Mouse (Mus musculus) lung, postnatal 4 days (tissue): ENCODE measurements around the gene Kdm1a.

Experiments used
- DNase-seq, 2 experiments: peaks; one replicate each; pipeline ENCODE4 v3.0.0; 2021

The Kdm1a gene

DNA sequence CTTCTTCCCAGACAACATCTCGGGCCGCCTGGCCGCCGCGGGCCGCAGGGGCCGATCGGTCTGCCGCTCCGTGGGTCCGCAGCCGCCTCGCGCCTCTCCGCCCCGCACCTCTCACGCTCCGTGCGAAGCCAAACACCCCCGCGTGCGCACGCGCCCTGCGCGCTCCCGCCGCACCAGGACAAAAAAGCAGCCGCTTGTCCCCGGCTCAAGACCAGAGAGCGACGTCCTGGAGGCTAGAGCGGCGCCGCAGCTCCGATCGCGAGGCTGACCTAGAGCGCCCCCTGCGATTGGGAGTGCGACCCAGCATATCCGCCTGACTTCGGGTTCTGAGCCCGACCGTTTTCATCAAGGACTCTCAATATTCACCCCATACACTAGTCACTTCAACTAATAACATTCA, at the start of gene Kdm1a:
Gene Kdm1a, minus strand, starts transcription at position 156 of the 400 bp plus-strand sequence.
- peak; percentile 95 to 96 for DNase-seq

GRCm38 (mm10) chr4:136651882-136652527, 49.5 kb upstream of the Kdm1a start:
- no peak for DNase-seq

- peak in 1 of 2 experiments; percentile 35 for DNase-seq
These were observed 48.9 kb upstream of the Kdm1a start for GRCm38 (mm10) chr4:136651357-136651811.

GRCm38 (mm10) chr4:136650261-136650660, 47.7 kb upstream of the Kdm1a start:
- DNase-seq = no peak

GRCm38 (mm10) chr4:136649480-136650196, 47.1 kb upstream of the Kdm1a start:
- DNase-seq = no peak

DNA sequence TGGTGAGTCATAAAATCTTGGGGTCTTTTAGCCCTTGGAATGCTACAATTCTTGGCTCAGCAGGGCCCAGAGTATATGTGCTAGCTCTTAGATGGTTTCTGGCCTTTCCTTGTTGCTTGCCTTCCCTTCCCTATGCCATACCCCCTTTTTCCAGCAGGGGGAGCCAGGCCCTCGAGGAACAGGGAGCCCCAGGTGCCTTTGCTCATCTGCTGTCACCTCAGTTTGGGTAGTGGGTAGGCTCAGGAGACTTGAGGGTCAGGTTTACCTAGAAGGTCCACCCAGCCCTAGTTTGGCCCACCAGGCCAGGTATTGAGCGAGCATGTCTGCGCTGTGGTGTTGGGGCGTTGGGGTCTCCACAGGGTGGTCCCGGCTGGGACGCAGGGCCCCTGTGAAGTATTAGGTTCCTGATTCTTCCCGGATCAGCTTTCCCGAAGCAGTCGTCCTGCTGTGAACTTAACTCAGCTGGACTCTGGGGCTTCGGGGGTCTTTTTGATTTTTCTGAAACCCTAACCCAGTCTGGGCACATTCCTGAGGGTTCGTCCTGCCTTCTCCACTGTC, 46.5 kb upstream of the Kdm1a start:
- DNase-seq = peak; percentile 59 to 82

DNA sequence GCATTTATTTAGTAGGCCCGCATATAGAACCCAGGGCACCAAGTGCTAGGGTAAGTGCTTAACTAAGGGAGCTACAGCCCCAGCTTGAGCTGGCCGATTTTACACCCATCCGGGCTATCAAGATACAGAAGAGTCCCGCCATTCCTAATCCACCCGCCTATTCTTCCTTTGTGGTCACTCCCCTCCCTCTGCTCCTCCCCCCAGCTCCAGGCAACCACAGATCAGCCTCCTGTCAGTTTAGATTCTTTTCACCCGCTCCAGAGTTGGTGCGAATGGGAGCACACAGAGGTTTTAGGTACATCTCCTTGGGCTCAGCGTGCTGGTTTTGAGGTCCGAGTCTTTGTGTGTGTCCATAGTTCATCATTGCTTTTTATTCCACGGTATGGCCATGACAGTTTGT, 36.4 kb upstream of the Kdm1a start:
- no peak for DNase-seq

GRCm38 (mm10) chr4:136638230-136638750, 35.8 kb upstream of the Kdm1a start:
- DNase-seq = no peak

- DNase-seq = peak in 1 of 2 experiments; percentile 49
These were observed 35.2 kb upstream of the Kdm1a start for GRCm38 (mm10) chr4:136637563-136638229.

- no peak for DNase-seq
These were observed 34.5 kb upstream of the Kdm1a start for GRCm38 (mm10) chr4:136636983-136637562.

DNA sequence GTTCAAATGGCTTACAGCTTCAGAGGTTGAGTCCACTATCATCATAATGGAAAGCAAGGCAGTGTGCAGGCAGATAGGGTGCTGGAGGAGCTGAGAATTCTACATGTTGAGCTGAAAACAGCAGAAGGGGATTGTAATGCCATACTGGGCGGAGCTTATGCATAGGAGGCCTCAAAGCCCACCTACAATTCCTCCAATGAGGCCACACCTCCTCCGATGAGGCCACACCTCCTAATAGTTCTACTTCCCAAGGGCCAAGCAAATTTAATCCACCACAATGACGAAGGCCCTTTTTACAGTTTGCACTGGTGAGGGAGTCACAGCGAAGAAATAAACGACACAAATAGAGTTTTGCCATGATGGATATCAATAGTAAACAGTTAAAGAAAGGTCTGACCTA, 34.0 kb upstream of the Kdm1a start:
- DNase-seq = no peak

DNA sequence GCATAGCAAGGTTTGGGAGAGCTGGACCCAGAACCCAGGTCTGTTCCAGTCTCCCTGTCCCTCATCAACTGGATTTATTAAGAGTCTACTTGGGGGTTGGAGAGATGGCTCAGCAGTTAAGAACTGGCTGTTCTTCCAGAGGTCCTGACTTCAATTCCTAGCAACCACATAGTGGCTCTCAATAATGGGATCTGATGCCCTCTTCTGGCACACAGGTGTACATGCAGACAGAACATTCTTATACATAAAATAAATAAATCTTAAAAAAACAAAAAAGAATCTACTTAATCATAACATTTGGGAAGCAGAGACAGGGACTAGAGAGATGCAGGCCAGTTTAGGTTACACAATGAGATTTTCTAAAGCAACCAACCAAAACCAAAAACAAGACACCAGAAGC, 33.5 kb upstream of the Kdm1a start:
- no peak for DNase-seq

GRCm38 (mm10) chr4:136631237-136631994, 28.9 kb upstream of the Kdm1a start:
- peak in 1 of 2 experiments; percentile 54 for DNase-seq

- DNase-seq = no peak
These were observed 24.1 kb upstream of the Kdm1a start for GRCm38 (mm10) chr4:136626590-136626989.

DNA sequence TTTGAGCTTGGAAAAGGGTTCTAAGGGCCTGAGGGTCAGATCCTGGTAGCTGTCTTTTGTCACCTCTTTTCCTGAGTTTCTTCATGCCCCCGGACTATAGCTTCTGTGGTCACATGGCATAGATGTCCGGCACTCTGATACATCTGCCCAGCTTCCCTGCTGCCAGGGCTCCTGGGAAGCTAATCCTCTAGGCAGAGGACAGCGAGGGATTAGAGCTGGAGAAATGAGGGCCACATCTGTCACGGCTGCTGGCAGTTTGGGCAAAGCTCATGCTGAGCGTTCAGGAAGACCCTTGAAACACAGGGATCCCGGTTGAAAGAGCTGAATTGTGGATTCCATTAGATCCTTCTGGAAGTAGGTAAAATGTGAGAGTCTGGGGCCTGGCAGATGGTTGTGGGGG, 19.9 kb upstream of the Kdm1a start, which contains the start of gene Lactbl1:
Gene Lactbl1, plus strand, starts transcription at position 234 of the 400 bp plus-strand sequence.
- DNase-seq = no peak

DNA sequence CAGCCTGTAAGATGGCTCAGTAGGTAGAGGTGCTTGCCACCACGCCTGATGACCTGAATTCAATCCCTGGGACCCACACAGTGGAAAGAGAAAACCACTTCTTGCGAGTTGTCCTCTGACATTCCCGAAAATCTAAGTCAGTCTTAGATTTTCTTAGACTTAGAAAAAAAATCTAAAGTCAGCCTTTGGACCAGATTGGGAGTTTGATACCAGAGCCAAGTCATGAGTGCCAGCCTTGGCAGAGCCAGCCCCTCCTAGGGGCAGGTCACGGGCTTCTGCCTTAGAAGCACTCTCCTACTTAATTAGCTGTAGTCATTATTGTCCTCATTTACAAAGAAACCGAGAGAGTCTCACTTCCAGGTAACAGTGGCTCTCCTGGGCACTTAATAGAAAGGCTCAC, 19.4 kb upstream of the Kdm1a start:
- DNase-seq = no peak

- peak in 1 of 2 experiments; percentile 45 for DNase-seq
These were observed 18.8 kb upstream of the Kdm1a start for GRCm38 (mm10) chr4:136621336-136621735.

GRCm38 (mm10) chr4:136613657-136614056, 11.1 kb upstream of the Kdm1a start:
- no peak for DNase-seq

GRCm38 (mm10) chr4:136610387-136610856, 7.9 kb upstream of the Kdm1a start, which contains the start of gene Tex46:
Gene Tex46 (plus strand): TSS chr4:136610437.
- DNase-seq = no peak

GRCm38 (mm10) chr4:136605756-136606485, 3.4 kb upstream of the Kdm1a start:
- no peak for DNase-seq

GRCm38 (mm10) chr4:136602018-136602554, 437 bp downstream of the Kdm1a start:
- peak in 1 of 2 experiments; percentile 57 for DNase-seq
